Mouse (Mus musculus): ENCODE results near the gene Pla2g12a. TPM values are rescaled to one million over a fixed set of nuclear protein-coding genes. Genes with fewer than 3 reads are reported as not detected.

Pla2g12a gene
- 23.9 and 25.9 TPM in 2 replicates for polyA plus RNA-seq (2014; fragmentation: Nextera tagmentation; extraction: Ambion mirVana)

DNA sequence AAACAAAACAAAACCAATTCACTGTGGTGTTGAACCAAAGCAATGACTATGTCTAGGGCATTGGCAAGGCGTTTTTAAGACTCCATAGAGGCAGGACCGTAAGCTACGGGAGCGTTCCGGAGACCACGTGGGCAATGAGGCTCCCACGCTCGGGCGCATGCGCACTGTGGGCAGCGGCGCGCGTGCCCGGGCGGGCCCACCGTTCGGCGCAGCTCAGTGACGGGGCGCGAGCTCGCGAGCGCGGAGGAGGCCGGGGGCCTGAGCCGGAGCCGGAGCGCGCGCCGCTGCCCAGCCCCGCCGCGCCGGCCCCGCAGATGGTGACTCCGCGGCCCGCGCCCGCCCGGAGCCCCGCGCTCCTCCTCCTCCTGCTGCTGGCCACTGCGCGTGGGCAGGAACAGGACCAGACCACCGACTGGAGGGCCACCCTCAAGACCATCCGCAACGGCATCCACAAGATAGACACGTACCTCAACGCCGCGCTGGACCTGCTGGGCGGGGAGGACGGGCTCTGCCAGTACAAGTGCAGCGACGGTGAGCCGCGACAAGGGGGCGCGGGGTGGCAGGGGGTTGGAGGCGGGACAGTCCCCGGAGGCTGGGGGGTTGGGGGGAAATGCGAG is at the start of gene Pla2g12a:
TSS of gene Pla2g12a (plus strand) at position 202 of the 617 bp plus-strand sequence.
- H3K4me2 ChIP-seq (ENCODE audit: low read depth, severe bottlenecking) = peak within 1 kb of the TSS; percentile 88
- no peak within 1 kb of the TSS for H3K27ac ChIP-seq (replicated peaks; ENCODE audit: low read depth, low read length)
- H3K4me3 ChIP-seq (ENCODE audit: low read depth, low read length) = peak within 1 kb of the TSS; percentile 71
- H3K27me3 ChIP-seq (ENCODE audit: control insufficient read depth, insufficient read depth, low read length) = no peaks in the 10 kb centered on the region
- peak within 1 kb of the TSS; percentile 68 for H3K9ac ChIP-seq (ENCODE audit: low read length)
- no peaks in the 10 kb centered on the region for H3K9me3 ChIP-seq (ENCODE audit: control insufficient read depth, low read length)
- H3K4me1 ChIP-seq (ENCODE audit: control insufficient read depth, insufficient read depth, low read length) = no peaks in the 10 kb centered on the region
- WGBS = under 1% methylated on average over 61 of the region's 66 CpGs
- H3K36me3 ChIP-seq (ENCODE audit: control insufficient read depth, insufficient read depth, low read length) = no peaks in the 10 kb centered on the region
- ATAC-seq (ENCODE audit: insufficient number of reproducible peaks, low FRiP score, low TSS enrichment, low read depth) (peak; percentile 90), DNase-seq (ENCODE audit: low spot score) (peak; percentile 92)

DNA sequence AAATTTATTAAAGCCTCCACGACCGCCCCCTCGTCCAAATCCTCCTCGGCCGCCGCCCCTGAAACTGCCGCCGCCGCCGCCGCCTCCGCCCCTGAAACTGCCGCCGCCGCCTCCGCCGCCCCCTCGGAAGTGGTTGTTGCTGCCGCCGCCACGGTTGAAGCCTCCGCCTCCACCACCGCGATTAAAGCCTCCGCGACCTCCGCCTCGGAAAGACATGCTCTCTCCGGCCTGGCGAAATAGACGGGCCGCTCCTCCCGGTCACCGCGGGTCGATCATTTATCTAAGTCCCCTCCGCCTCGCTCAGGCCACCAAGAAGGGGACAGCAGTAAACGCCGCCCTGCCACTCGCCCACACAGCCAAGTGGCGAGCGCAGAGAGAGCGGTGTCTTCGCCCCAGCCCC is 47.8 kb upstream of the Pla2g12a start:
- H3K36me3 ChIP-seq (ENCODE audit: control insufficient read depth, insufficient read depth, low read length) = peaks cover 5% of the 10 kb centered on the region
- no peaks in the 10 kb centered on the region for H3K27me3 ChIP-seq (ENCODE audit: control insufficient read depth, insufficient read depth, low read length)
- H3K4me1 ChIP-seq (ENCODE audit: control insufficient read depth, insufficient read depth, low read length) = peaks cover 5% of the 10 kb centered on the region
- peak overlapping the region; percentile 67 for H3K4me2 ChIP-seq (ENCODE audit: low read depth, severe bottlenecking)
- ATAC-seq (ENCODE audit: insufficient number of reproducible peaks, low FRiP score, low TSS enrichment, low read depth) (no peak), DNase-seq (ENCODE audit: low spot score) (no peak)
- peak overlapping the region; percentile 96 for H3K4me3 ChIP-seq (ENCODE audit: low read depth, low read length)
- peak overlapping the region; percentile 73; the same call in 1 of the 2 replicates for H3K27ac ChIP-seq (replicated peaks; ENCODE audit: low read depth, low read length)
- WGBS = under 1% methylated on average over 44 of the region's 45 CpGs
- no peaks in the 10 kb centered on the region for H3K9me3 ChIP-seq (ENCODE audit: control insufficient read depth, low read length)
- peak overlapping the region; percentile 82 for H3K9ac ChIP-seq (ENCODE audit: low read length)

DNA sequence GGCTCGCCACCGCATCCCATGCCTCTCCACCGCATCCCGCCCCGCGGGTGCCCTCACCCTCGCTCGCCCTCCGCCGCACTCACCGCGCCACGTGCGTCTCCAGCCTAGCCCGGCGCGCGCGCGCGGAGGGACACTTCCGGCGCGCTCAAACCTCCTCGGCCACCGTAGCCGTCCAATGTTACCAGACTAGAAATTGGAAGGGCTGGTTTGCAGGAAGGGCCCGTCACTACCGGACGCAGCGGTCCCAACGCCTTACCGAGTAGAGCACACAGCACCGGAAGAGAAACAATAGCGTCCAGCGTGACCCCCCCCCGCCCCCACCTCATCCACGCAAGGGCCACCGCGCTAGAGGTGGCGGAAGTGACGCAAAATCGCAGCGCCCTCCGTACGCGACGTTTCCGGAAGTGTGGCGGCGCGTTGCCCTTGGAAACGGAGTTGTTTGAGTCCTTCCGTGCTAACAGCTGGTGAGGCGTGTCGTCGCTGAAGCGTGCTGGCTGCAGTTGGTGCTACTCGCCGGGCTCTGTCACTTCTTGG is 47.3 kb upstream of the Pla2g12a start, which contains the start of gene Gar1:
TSS of gene Gar1 (minus strand) at position 362 of the 534 bp plus-strand sequence.
- peak within 1 kb of the TSS; percentile 73; the same call in 1 of the 2 replicates for H3K27ac ChIP-seq (replicated peaks; ENCODE audit: low read depth, low read length)
- DNase-seq (ENCODE audit: low spot score) (peak; percentile 97), ATAC-seq (ENCODE audit: insufficient number of reproducible peaks, low FRiP score, low TSS enrichment, low read depth) (peak; percentile 90)
- peaks cover 5% of the 10 kb centered on the region; the same call in 1 of the 2 replicates for H3K36me3 ChIP-seq (ENCODE audit: control insufficient read depth, insufficient read depth, low read length)
- H3K9me3 ChIP-seq (ENCODE audit: control insufficient read depth, low read length) = no peaks in the 10 kb centered on the region
- H3K9ac ChIP-seq (ENCODE audit: low read length) = peak within 1 kb of the TSS; percentile 82
- peak within 1 kb of the TSS; percentile 67 for H3K4me2 ChIP-seq (ENCODE audit: low read depth, severe bottlenecking)
- WGBS = under 1% methylated on average over 60 of the region's 60 CpGs
- H3K4me1 ChIP-seq (ENCODE audit: control insufficient read depth, insufficient read depth, low read length) = peaks cover 5% of the 10 kb centered on the region
- H3K4me3 ChIP-seq (ENCODE audit: low read depth, low read length) = peak within 1 kb of the TSS; percentile 96
- no peaks in the 10 kb centered on the region for H3K27me3 ChIP-seq (ENCODE audit: control insufficient read depth, insufficient read depth, low read length)

DNA sequence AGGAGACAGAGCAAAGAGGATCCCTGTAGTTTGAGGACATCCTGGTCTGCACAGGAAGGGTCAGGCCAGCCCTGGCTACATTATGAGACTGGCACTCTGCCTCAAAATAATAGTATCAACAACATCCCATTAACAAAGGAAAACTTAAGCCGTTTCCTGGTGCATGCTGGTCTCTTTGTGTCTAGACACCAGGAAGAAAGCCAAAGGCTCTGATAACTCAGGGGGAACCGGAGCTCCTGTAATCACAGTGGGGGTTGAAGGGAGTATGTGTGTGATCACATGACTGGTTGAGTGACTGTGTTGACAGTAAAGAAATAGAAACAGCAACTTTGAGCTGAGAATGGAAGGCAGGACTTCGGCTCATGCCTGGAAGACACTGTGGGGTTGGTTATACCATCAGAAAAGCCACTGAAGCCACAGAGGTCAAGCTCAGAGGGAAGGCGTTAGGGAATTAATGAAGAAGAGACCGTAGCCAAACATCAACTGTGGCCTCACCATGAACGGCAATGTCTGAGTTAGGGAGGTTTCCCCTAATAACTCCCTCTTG is 42.9 kb upstream of the Pla2g12a start, which contains the start of gene Cfi:
TSS of gene Cfi (plus strand) at position 497 of the 547 bp plus-strand sequence.
- H3K4me2 ChIP-seq (ENCODE audit: low read depth, severe bottlenecking) = no peak within 1 kb of the TSS
- no peak within 1 kb of the TSS for H3K27ac ChIP-seq (replicated peaks; ENCODE audit: low read depth, low read length)
- H3K27me3 ChIP-seq (ENCODE audit: control insufficient read depth, insufficient read depth, low read length) = no peaks in the 10 kb centered on the region
- no peaks in the 10 kb centered on the region for H3K4me1 ChIP-seq (ENCODE audit: control insufficient read depth, insufficient read depth, low read length)
- DNase-seq (ENCODE audit: low spot score) = no peak
- ATAC-seq (ENCODE audit: insufficient number of reproducible peaks, low FRiP score, low TSS enrichment, low read depth) = no peak
- H3K36me3 ChIP-seq (ENCODE audit: control insufficient read depth, insufficient read depth, low read length) = no peaks in the 10 kb centered on the region
- 83% methylated on average over 6 of the region's 6 CpGs for WGBS
- no peak within 1 kb of the TSS for H3K9ac ChIP-seq (ENCODE audit: low read length)
- H3K4me3 ChIP-seq (ENCODE audit: low read depth, low read length) = no peak within 1 kb of the TSS
- H3K9me3 ChIP-seq (ENCODE audit: control insufficient read depth, low read length) = no peaks in the 10 kb centered on the region

DNA sequence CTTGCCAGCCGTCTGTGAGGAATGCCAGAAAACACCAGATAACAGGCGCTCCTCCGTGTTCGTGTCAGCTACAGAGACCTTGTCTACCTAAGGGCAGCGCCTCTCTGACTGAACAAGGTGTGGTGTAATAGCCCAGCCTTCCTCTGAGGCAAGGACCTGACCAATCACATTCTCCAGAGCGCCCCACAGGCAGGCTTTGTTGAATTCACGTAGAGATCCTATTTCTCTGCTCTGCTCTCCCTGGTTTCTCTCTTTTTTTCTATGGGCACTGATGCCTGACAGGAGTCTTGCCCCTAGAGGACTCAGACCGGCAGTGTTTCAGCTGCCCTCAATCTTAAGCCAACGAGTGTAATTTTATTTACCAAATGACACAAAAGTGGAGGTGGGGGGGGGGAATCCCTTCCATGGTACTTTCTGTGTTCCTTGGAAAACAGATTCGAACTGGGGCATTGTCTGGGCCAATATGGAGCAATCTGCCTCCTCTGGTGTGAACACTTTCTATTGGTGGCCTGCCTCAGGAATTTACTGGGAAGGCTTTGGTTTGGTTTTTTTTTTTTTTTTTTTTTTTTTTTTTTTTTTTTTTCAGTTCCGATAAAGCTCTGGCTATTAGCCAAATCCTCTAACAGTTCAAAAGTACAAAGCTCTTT is 42.2 kb upstream of the Pla2g12a start:
- DNase-seq (ENCODE audit: low spot score) (no peak), ATAC-seq (ENCODE audit: insufficient number of reproducible peaks, low FRiP score, low TSS enrichment, low read depth) (no peak)
- H3K4me1 ChIP-seq (ENCODE audit: control insufficient read depth, insufficient read depth, low read length) = no peaks in the 10 kb centered on the region
- H3K27ac ChIP-seq (replicated peaks; ENCODE audit: low read depth, low read length) = no peak overlapping the region
- H3K9me3 ChIP-seq (ENCODE audit: control insufficient read depth, low read length) = no peaks in the 10 kb centered on the region
- no peak overlapping the region for H3K4me3 ChIP-seq (ENCODE audit: low read depth, low read length)
- H3K27me3 ChIP-seq (ENCODE audit: control insufficient read depth, insufficient read depth, low read length) = no peaks in the 10 kb centered on the region
- no peaks in the 10 kb centered on the region for H3K36me3 ChIP-seq (ENCODE audit: control insufficient read depth, insufficient read depth, low read length)
- WGBS = 26% methylated on average over 11 of the region's 11 CpGs
- no peak overlapping the region for H3K9ac ChIP-seq (ENCODE audit: low read length)
- no peak overlapping the region for H3K4me2 ChIP-seq (ENCODE audit: low read depth, severe bottlenecking)

DNA sequence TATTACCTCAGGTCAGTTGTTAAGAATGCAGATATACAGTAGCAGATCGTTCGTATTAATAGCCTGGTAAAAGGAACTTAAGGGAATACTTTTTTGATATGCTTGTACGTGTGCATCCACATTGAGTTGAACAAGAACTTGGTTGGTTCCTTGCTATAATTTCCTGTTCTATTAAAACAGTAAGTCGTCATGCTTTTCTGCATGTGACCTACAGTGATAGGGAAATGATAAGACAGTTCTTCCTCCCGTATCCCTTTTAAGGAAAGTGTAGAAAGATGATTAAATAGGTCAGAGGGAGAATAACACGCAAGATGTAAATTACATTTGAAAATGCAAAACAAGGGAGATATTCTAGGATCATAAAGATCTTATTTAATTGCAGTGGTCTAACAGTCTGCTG is 41.4 kb upstream of the Pla2g12a start:
- no peak overlapping the region for H3K4me2 ChIP-seq (ENCODE audit: low read depth, severe bottlenecking)
- WGBS = 90% methylated on average over 6 of the region's 6 CpGs
- H3K4me3 ChIP-seq (ENCODE audit: low read depth, low read length) = no peak overlapping the region
- no peak overlapping the region for H3K27ac ChIP-seq (replicated peaks; ENCODE audit: low read depth, low read length)
- no peak overlapping the region for H3K9ac ChIP-seq (ENCODE audit: low read length)
- H3K27me3 ChIP-seq (ENCODE audit: control insufficient read depth, insufficient read depth, low read length) = no peaks in the 10 kb centered on the region
- no peaks in the 10 kb centered on the region for H3K36me3 ChIP-seq (ENCODE audit: control insufficient read depth, insufficient read depth, low read length)
- ATAC-seq (ENCODE audit: insufficient number of reproducible peaks, low FRiP score, low TSS enrichment, low read depth) (no peak), DNase-seq (ENCODE audit: low spot score) (no peak)
- no peaks in the 10 kb centered on the region for H3K9me3 ChIP-seq (ENCODE audit: control insufficient read depth, low read length)
- H3K4me1 ChIP-seq (ENCODE audit: control insufficient read depth, insufficient read depth, low read length) = no peaks in the 10 kb centered on the region

DNA sequence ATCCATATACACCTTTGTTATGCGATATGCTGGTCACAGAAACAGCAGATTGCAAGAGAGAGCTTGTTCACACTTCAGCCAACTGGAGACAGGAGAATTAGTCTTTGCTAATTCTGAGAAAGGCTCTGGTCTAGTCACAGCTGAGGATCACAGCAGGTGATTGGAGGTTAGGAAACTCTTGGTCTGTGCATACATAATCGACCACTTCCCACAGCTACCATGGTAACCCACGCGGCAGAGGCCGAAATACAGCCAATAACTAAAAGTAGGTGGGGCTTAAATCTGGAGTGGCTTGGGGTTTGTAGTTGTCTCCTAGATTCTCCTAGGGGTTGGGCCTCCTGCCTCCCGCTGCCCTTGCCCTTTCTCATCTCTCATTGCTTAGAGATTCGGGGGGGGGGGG is 40.4 kb upstream of the Pla2g12a start:
- WGBS = 43% methylated on average over 6 of the region's 7 CpGs
- H3K4me2 ChIP-seq (ENCODE audit: low read depth, severe bottlenecking) = no peak overlapping the region
- H3K9me3 ChIP-seq (ENCODE audit: control insufficient read depth, low read length) = no peaks in the 10 kb centered on the region
- H3K27me3 ChIP-seq (ENCODE audit: control insufficient read depth, insufficient read depth, low read length) = no peaks in the 10 kb centered on the region
- no peaks in the 10 kb centered on the region for H3K36me3 ChIP-seq (ENCODE audit: control insufficient read depth, insufficient read depth, low read length)
- no peak for ATAC-seq (ENCODE audit: insufficient number of reproducible peaks, low FRiP score, low TSS enrichment, low read depth)
- no peaks in the 10 kb centered on the region for H3K4me1 ChIP-seq (ENCODE audit: control insufficient read depth, insufficient read depth, low read length)
- no peak overlapping the region for H3K4me3 ChIP-seq (ENCODE audit: low read depth, low read length)
- no peak for DNase-seq (ENCODE audit: low spot score)
- no peak overlapping the region for H3K9ac ChIP-seq (ENCODE audit: low read length)
- H3K27ac ChIP-seq (replicated peaks; ENCODE audit: low read depth, low read length) = no peak overlapping the region

DNA sequence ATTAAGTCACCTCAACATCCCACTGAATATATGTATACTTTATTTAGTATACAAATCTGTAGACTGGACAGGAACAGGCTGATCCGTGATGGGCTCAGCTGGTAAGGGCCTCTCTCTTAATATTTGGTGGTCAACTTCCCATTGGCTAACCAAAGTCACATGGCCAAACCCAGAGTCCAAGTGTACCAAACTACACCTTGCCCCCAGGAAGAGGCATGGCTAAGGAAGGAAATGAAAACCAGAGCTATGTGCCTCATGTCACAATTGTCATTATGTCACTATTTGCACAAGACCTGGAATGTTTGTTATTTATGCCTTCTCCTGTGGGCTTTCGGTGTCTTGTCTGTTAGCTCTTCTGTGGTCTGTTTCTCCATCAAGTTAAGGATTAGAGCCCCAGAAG is 32.5 kb upstream of the Pla2g12a start:
- Histone ChIP-seq H3K9me3 (ENCODE audit: control insufficient read depth, low read length) (no peaks in the 10 kb centered on the region), H3K4me3 (ENCODE audit: low read depth, low read length) (no peak overlapping the region), H3K4me2 (ENCODE audit: low read depth, severe bottlenecking) (no peak overlapping the region), H3K36me3 (ENCODE audit: control insufficient read depth, insufficient read depth, low read length) (no peaks in the 10 kb centered on the region), H3K4me1 (ENCODE audit: control insufficient read depth, insufficient read depth, low read length) (no peaks in the 10 kb centered on the region), H3K27ac (replicated peaks; ENCODE audit: low read depth, low read length) (no peak overlapping the region), H3K27me3 (ENCODE audit: control insufficient read depth, insufficient read depth, low read length) (no peaks in the 10 kb centered on the region), H3K9ac (ENCODE audit: low read length) (no peak overlapping the region)
- DNase-seq (ENCODE audit: low spot score) (no peak), ATAC-seq (ENCODE audit: insufficient number of reproducible peaks, low FRiP score, low TSS enrichment, low read depth) (no peak)
- 92% methylated on average over 2 of the region's 2 CpGs for WGBS
